Mouse (Mus musculus) lung, postnatal 0 days (tissue): ENCODE results near the gene Cracr2a.

Source experiments
- CTCF ChIP-seq: IDR thresholded peaks from 2 replicates; pipeline ENCODE4 v1.5.1; 2016; ENCODE audit warnings: antibody characterized with exemption, mild to moderate bottlenecking
- EP300 ChIP-seq: IDR thresholded peaks from 2 replicates; pipeline ENCODE4 v1.6.1; 2016; ENCODE audit warnings: antibody characterized with exemption, mild to moderate bottlenecking, control low read depth

GRCm38 (mm10) chr6:127669313-127669712 is 108.2 kb downstream of the Cracr2a start:
- TF ChIP-seq CTCF (no peak), EP300 (no peak)
